Mouse (Mus musculus) T-cell, adult 2 months (primary cell): Measurements from ENCODE around the gene Misp.
A peak's percentile ranks its signal among the peaks of the same experiment; 100 is the strongest.

Experiments used
- DNase-seq: peaks from one replicate; pipeline ENCODE4 v3.0.0; 2022; ENCODE audit warnings: low spot score

Gene Misp

DNA sequence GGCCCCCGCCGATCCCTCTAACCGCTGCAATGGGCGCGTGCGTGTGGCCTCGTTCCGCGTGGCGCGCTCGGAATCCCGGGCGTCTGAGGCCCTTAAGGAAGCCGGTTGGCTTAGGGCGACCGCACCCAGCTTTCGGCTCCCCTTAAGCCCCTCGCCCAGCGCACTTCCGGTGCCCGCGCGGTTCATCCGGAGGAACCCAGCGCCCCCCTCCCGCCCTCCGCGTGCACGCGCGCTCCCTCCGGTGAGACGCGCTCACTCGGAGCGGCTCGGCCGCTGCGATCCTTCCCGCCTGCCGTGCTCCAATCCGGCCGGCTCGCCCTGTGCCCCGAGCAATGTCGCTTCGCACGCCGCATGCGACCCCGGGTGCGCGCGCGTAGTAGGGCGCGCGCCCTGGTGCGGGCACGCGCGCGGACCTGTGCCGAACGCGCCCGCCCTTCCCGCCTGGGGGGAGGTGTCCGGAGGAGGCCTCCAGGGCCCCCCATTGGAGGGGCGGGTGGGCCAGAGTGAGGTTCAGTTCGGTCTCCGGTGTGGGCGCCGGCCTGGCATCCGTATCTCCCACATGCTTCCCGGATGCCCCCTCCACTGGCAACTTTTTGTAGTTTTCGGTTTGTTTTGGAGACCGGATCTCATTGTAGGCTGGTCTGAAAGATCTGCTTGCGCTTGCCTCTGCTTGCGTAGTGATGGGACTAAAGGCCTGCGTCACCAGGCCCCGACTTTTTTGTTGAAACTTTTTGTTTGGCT is 34.2 kb downstream of the Misp start:
- peak; percentile 86 for DNase-seq

GRCm38 (mm10) chr10:79855558-79856184 is 34.9 kb downstream of the Misp start:
- peak; percentile 70 for DNase-seq

GRCm38 (mm10) chr10:79856280-79856679 is 35.5 kb downstream of the Misp start:
- no peak for DNase-seq

GRCm38 (mm10) chr10:79856704-79857451 is 36.1 kb downstream of the Misp start:
- DNase-seq: no peak

- peak; percentile 60 for DNase-seq
Observed at GRCm38 (mm10) chr10:79857452-79857811, 36.6 kb downstream of the Misp start.

DNA sequence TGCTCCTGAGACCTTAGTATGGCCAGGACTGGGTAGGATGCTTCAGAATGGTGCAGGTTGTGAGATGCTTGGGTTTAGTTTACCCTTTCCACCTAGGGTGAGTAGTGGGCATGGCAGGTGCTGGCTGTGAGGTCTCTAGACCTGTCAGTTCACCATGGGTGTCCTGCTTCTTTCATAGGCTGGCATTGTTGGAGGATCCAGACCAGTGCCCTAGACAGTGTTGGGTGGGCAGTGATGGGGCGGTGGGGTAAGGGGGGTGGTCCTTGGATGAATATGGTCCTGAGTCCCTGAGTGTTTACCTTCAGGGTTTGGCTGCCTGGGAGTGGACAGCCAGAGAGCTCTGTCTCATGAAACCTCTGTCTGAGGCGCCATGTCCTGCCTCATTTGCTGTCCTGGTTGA is 37.1 kb downstream of the Misp start:
- DNase-seq: no peak

- DNase-seq: no peak
Observed at GRCm38 (mm10) chr10:79858416-79859074, 37.8 kb downstream of the Misp start.

GRCm38 (mm10) chr10:79859116-79859515 is 38.3 kb downstream of the Misp start:
- DNase-seq: no peak

DNA sequence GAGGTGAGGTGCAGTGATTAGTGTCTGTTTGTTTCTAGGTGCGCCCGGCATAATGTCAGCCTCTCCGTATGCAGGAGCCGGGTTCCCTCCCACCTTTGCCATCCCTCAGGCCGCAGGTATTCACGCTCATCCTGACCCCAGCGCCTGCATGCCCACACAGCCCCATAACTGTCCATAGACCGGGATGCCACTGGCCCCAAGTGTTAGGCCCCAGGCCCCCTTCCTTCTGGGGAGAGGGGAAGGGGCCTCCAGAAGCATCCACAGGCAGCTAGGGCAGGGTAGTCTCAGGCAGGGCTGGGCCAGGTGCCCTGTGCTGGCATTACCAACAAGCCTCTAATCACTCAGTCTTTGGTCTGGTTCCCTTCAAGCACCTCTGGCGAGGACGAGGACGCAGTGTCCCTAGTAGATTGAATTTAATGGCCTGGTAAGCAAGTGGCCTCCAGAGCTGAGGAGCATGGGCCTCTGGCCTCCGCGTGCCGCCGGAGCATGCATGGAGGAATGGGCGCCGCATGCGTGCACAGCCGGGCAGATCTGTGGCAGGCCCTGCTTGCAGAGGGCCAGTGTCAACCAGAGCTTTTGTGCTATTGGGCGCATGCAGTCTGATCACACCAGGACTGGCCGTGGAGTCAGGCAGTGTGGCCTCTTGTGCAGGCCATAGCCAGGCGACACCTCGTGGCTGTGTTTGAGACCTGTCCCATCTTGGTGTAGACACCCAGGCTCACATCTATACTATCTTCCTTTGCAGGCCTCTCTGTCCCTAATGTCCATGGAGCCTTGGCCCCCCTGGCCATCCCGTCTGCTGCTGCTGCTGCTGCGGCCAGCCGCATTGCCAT is 39.5 kb downstream of the Misp start:
- DNase-seq: no peak

GRCm38 (mm10) chr10:79861230-79862048 is 40.6 kb downstream of the Misp start:
- no peak for DNase-seq

GRCm38 (mm10) chr10:79862049-79862788 is 41.4 kb downstream of the Misp start:
- DNase-seq: no peak

DNA sequence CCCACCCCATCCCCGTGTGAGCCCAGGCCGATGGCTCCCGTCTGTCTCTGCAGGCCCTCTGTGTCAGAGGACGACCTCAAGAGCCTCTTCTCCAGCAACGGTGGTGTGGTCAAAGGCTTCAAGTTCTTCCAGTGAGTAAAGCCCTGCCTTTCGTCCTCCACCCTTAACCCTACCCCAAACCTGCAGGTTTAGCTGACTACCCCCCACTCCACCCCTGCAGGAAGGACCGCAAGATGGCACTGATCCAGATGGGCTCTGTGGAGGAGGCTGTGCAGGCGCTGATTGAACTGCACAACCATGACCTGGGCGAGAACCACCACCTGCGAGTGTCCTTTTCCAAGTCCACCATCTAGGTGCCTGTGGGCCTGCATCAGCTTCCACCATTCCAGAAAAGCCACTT is 42.1 kb downstream of the Misp start:
- no peak for DNase-seq

- DNase-seq: no peak
Observed at GRCm38 (mm10) chr10:79864351-79865188, 43.8 kb downstream of the Misp start.

- DNase-seq: no peak
Observed at GRCm38 (mm10) chr10:79865189-79865601, 44.4 kb downstream of the Misp start.

GRCm38 (mm10) chr10:79865801-79866295 is 45.1 kb downstream of the Misp start:
- DNase-seq: no peak

GRCm38 (mm10) chr10:79866601-79867000 is 45.8 kb downstream of the Misp start:
- DNase-seq: no peak

DNA sequence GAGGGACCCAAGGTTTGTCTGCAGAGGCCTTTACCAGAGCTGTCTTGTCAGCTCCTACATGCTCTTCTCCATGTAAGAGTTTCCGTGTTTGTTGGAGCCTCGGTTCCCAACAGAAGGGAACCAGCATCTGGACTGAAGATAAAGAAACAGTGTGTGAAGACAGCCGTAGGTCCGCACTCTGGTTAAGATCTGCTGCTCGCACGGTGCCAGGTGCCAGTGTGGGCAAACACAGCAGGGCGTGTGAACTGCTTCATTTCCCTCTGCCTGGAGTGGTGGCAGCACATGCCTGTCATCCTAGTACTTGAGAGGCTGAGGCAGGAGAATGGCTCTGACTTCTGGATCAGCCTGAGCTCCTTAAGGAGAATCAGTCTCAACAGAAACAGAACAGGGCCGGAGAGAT is 51.1 kb downstream of the Misp start:
- no peak for DNase-seq

- DNase-seq: no peak
Observed at GRCm38 (mm10) chr10:79872862-79873261, 52.1 kb downstream of the Misp start.

GRCm38 (mm10) chr10:79873313-79873712 is 52.5 kb downstream of the Misp start:
- DNase-seq: no peak
